Mouse (Mus musculus): ENCODE measurements around the gene Ovol1. TPM values are rescaled to one million over a fixed set of nuclear protein-coding genes. Genes with fewer than 3 reads are reported as not detected.

Gene Ovol1
- total RNA-seq (2021) = not detected
- long read RNA-seq, experiment 1 = 0 reads
- long read RNA-seq, experiment 2 = 0 reads

DNA sequence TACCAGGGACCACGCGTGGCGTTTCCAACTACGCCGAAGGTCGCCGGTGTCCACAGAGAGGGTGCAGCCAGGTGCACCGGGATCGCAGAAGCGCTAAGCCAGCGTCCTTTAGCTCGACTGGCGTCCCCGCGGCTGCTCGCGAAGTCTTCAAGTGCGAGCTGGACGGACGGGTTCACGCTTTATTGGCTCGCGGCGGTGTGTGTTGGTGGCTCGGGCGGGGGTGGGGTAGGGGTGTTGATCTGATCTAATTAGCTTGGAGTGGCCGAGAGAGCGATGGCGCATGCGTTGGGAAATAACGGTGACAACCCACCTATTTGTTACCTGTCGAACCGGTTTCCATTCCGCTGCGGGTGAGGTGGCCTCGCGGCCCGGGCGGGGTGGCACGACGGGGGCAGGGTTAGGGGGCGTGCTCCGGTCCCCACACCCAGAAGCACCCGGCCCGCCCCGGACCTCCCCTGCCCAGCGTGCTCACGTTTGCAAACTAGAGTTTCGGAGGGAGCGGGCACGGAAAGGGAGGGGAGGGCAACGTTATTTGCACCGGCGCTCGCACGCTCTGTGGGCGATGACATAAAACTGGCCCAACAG, at the start of gene Ovol1:
Ovol1 (minus strand) TSS at position 190 of the 585 bp plus-strand sequence.
- DNase-seq = peak in 1 of 2 experiments; percentile 11

DNA sequence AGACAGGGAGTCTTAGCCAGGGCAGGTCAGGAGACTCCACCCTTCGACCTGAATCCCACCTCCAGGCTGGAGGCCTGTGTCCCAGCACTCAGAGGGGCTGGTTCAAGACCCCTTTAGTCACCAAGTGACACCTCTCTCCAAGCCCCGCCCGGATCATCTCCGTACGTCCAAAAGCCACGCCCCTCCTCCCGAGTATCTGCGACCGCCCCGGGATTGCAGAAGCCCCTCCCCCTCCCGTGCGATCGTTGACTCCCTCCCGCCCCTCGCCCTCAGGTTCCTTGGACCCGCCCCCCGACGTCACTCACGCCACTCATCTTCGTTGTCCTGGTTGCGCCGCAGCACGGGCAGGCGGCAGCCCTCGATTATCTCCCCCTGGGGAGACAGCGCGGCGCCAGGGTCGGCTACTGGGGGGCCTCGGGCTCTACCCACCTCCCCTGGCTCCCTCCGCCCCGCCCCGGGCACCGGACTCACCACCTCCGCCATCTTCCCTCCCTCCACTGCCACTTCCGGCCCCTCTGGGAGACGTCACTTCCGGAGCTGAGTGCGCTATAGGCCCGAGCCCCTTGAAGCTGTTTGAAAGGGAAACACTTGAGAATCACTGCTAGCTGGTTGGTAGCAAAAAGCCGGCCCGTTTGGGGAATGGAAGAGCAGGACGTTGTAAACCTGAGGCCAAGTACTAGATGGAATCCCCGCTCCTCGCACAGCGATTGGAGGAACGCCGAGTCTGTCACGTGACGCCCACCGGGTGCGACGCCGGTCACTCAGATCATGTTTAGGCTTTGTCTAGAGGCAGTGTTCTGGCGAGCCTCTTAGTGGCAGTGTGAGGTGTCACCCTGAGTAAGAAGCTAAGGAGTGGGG, 49.3 kb upstream of the Ovol1 start, which contains the start of gene Kat5:
Kat5 (minus strand) TSS at position 691 of the 858 bp plus-strand sequence.
- DNase-seq = peak; percentile 91 to 96

DNA sequence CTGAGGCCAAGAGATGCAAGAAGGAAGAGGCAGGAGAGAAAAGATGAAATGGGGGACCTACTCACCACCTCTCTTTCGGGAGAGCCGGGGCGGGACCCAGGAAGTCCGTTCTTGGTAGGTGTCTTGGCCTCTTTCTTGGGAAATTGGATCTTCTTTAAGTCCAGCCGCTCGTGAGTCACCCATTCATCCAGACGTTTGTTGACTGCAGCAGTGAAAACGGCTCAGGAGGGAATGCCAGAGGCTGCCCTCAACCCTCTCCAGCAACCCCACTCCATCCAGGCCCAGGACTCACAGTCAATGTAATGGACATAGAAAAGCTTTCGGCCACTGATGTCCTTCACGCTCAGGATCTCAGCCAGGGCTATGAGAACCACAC, 48.7 kb upstream of the Ovol1 start:
- DNase-seq = no peak

DNA sequence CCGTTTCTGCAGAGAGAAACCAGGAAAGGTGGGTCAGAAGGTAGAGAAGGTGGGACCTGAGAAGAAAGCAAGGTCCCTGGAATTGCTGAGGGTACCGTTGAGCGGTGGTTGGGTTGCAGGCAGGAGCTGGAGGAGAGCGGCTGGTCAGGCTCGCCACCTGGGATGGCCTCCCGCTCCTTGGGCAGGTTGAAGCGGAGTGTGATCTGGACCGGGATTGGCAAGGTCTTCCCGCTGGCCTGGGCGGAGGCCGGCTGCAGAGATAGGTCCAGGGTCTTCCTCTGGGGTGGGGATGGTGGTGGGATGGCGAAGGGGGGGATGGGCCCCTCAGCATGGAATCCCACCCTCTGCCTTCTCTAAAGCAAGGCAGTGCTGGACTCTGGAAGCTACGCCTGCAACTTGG, 48.3 kb upstream of the Ovol1 start:
- DNase-seq = no peak

DNA sequence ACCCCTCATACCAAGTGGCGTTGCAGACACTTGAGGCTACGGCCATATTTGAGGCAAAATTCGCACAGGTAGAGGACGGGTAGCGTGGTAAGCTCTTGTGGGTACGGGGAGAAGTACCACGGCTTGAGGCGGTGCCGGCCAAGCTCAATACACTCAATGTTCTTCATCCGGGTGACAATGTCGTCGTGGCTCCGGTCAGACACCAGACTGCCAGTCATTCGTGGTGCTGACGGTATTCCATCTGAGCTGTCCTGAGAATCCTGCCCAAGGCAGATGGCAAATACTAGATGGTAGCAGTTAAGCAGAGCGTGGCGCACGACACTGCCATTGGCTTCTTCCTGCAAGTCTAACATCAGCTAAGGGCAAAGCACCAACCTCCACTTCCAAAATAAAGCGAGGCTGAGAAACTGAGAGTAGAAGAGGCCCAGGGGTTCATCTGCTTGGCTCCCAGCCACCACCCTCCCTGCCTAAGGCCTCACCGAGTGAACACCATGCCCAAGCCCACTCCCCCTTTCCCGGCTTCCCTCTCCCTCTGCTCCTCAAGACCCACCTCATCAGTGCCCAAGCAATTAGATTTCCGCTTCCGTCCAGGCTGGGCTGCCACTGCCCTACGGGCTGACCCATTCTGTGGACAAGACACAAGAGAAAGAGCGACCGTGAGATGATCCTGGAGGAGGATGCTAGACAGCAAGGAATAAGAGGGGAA, 47.4 kb upstream of the Ovol1 start:
- no peak for DNase-seq

DNA sequence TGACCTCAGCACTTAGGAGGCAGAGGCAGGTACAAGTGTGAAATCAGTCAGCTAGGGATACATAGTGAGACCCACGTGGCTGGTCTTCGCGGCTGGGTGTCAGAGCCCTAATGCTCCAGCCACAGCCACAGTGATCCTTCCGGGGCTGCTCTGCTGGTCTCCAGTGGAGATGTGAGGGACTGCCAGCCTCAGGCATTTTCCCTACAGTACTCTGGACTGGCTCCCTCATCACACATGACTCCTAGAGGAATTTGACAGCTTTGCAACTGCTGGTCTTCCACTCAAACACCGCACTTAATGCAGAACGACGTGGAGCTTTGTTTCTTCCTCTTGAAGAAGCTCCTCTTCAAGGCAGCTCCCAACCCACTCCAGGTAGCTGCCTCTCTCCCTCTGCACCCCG, 45.8 kb upstream of the Ovol1 start:
- DNase-seq = no peak

DNA sequence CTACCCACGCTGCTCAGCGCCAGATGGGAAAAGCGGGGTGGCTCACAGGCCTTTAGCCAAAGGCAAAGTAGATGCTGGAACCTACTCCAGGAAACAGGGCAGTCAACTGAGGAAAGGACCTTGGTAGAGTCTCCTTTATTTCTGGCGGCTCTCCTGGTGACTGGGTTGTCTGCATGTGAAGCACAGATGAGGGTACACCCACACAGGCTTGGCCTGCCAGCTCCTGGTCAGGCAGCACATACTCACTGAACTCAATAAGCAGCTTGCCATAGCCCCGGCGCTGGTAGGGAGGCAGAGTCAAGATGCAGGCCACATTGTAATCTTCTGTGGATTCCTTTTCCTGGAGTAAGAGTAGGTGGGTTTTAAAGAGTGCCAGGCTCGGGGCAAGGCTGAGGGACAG, 44.7 kb upstream of the Ovol1 start:
- no peak for DNase-seq

DNA sequence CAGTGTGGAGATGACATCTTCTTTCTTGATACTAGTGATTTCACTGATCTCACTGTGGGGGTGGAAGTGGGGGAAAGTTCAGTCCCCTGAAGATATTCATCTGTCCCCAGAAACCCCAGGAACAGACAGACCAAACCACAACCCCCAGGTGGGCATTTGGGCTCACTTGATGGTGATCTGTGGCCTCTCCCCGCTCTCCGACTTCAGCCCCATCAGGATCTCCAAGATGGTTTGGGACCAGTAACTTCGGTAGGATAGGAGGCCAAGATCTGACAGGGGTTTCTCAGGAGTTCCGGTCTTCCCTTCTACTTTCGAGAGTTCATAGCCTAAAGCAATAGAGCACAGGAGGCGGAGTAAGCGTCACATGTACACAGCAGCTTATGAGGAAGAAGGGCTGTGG, 43.2 kb upstream of the Ovol1 start:
- no peak for DNase-seq

DNA sequence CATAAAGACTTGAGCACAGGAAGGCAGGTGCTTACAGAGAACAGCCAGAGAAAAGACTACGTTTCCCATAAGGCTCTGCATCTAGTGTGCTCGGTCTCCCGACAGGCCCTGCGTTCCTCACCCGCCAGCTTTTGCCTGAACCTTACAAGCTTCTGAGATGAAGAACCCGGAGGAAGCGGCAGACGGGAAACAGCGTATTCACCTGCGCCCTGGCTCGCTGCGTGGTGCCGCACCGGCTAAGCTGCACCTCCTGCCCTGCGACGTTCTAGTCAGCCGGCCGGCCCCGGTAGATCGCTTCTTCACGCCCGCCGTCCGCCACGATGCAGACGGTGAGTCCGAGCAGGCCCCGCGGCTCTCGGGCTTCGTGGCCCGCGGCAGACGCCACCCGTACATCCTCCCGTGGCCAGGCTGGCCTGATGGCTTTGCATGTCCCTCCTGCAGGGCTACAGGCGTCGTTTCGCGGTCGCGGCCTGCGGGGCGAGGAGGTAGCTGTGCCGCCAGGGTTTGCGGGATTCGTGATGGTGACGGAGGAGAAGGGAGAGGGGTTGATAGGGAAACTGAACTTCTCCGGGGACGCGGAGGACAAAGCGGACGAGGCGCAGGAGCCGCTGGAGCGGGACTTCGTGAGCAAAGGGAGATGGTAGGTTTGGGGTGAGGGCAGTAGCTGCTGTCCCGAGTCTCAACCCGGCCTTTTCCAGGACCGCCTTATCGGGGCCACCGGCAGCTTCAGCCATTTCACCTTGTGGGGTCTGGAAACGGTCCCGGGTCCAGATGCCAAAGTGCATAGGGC, 41.5 kb upstream of the Ovol1 start, which contains the start of gene Rnaseh2c:
Rnaseh2c (plus strand) TSS at position 122 of the 790 bp plus-strand sequence.
- DNase-seq = peak; percentile 81 to 83

DNA sequence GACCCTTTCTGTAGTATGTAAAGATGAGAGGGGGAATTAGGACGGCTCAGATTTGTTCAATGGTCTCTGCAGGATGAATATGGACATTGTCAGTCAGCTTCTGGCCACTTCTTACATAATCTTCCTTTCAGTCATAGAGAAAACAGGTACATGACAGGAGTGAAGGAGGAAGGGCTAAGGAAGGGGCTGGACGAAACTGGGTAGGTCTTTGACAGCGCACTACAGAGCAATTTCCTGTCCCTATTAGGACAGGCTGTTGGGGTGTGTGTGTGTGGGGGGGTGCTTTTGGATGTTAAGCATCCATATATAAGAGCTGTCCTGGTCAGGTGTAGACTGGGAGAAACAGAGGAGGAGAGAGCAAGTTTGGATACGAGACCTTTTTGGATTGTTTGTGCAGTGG, 38.8 kb upstream of the Ovol1 start:
- no peak for DNase-seq

DNA sequence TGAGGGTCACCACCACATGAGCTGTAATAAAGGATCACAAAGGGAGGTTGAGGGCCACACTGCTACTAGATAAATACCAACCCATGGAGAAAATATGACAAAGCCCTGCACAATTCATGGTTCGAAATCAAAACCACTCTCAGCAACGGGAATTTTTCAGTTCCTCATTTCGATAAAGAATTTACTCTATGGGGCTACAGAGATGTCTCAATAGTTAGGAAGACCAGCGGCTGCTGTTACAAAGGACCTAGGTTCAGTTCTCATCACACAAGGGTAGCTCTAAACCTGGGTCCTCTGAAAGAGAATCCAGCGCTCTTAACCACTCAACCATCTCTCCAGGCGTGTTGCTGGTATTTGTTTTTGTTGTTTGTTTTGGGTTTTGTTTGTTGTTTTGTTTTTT, 31.4 kb upstream of the Ovol1 start:
- DNase-seq = no peak

DNA sequence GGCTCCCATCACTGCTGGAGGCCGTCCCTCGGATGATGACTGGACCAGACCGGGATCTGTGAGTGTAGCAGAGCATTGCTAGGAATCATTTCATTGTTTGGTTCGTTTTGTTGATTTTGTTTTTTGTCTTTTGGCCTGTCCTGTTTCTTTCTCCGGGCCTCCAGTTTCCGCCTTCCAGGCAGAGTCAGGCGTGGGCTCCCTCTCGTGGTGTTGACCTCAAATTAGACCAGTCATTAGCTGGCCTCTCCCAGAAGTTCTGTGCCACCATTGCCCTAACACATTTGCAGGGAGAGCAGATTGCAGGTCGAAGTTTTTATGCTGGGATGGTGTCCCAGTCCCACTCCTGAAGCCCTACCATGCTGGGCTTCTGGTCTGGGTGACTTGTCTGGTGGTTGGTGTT, 28.7 kb upstream of the Ovol1 start:
- DNase-seq = no peak

DNA sequence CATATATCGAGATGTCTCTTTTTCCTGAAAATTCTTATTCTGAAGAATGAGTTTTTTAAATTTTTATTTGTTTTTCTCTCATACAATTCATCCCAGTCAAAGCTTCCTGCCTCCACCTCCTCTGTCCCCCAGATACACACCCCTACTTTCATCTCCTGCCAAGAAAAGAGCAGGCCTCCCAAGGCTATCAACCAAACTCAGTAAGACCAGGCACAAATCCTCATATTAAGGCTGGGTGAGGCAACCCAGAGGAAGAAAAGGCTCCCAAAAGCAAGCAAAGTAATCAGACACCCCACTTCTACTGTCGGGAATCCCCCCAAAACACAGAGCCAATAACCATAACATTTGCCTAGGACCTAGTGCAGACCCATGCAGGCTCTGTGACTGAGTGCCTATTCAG, 21.5 kb upstream of the Ovol1 start:
- no peak for DNase-seq

DNA sequence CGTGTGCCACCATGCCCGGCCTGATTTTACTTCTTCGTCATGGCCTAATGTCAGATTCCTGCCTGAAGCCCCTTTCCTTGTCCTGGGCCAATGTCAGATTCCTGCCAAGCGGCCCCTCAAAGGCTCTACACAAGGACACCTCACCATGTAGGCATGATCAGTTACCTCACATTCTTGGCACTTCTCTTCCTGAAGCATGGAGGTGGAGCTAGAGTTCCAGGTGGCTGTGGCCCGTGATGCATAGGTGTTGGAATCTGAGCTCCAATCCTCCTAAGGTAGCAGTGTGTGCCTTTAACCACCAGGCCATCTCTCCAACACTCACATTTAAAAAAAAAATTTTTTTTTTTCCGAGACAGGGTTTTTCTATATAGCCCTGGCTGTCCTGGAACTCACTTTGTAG, 20.3 kb upstream of the Ovol1 start:
- no peak for DNase-seq

DNA sequence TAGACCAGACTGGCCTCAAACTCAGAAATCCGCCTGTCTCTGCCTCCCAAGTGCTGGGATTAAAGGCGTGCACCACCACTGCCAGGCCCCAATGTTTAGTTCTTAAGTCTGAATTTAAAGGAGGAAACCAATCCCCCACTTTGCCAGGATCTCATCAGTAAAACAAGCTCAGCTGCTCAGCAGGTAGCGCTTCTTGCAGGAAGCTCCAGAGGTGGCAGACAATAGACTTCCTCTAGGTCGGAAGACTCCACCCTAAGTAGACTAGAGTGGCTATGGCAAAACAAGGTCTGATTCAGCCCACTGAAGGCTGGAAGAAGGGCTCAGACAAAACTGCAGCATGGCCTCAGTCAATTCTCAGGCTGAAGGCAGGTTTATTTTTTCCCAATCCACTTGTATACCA, 19.5 kb upstream of the Ovol1 start:
- no peak for DNase-seq

DNA sequence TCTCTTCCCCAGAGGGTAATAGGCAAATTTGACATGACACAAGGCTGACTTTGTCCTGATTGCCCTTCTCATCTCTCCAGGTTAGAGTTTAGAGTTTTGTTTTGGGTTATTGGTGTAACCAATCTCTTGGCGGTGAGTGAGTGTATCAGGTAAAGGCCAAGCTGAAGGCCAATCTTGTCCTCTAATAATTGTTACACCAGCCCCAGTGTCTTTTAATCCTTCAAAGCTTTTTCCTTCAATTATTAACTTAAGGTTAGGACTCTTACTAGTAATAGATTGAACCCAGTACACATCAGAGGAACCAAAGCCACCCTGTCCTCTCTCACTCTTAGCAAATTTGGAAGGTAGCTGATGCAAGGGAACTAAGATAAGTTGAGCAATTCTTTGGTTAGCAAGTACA, 14.9 kb upstream of the Ovol1 start:
- DNase-seq = no peak

DNA sequence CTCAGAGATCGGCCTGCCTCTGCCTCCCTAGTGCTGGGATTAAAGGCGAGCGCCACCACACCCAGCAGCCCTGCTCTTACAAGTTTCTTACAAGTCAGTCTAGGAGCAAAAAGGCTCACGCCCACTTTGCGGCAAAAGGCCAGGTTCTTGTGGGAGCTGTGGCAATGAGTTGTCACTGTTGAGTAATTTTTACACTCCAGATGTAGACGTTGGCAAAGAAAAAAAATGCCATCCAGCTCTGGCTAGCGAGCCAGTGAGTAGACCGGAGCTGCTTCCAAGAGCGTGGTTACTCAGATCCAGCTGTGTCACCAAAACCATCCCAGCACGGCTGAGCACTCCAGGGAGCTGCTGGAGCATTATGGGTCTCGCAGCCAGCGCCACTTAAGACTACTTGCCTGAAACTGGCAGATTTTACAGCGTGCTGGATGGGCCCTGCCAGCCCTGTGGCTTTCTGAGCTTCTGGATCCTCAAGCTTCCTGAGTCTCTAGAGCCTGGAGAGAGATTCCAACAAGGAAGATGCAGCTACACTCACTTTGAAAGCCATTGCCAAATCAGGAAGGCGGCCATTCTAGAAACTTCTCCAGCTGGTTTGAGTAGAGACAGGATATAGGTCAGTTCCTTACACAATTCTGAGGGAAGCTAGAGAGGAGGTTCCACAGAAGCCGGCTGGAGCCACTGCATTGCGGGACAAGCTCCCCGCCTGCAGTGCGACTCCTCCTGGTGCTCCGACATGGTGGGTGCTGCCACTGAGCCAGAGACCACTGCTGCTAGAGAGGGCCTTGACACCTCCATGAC, 12.1 kb upstream of the Ovol1 start:
- peak; percentile 70 to 83 for DNase-seq

DNA sequence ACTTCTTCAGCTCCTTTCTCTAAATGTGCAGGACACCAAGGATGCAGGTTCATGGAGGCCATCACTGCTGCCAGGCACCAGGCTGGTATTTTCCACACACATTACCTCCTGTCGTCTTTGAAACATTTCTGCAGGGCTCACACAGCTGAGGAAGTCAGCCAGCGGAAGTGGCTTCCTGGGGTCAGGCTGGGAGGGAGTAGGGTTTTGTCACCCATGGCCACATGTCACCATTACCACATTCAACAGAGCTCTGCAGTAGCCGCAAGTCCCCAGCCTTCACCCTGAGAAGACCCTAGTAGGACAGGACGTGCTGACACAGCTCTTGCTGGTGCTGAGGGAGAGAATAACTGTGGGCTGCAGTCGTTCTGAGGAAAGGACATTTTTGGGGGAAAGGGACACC, 11.4 kb upstream of the Ovol1 start:
- DNase-seq = peak; percentile 56 to 60

DNA sequence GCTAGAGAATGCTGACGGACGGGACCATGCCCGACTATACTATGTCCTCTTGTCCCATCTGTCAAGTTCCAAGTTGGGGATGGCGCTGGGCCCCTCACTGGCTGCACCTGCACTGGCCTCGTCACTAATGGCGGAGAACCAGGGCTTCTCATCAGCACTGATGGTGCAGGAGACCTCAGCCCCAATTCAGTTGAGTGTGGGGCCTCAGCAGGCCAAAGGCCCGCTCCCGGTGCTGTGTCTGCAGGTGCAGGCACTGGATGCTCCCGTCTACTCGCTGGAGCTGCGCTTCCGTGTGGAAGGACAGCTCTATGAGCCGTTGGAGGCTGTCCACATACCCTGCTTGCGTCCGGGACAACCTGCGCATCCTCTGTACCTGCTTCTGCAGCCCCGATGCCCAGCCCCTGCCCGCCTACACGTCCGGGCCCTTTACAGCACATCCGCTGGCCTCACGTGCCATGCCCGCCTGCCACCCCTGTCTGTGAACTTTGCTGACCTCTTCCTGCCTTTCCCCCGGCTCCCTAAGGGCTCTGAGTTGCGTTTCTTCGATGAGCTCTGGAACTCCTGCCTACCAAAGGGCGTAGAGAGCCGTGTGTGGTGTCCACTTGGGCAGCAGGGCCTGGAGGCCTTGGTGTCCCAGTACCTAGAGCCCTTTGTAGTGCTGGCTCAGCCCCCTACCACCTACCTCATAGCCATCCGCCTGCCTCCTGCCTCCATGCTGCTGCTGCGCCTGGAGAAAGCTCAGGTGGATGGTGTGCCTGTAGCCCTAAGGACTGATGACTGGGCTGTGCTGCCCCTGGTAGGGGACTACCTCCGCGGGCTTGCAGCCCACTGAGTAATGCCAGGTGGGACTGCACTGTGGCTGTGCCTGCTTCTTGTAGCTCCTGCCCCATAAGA, 10.2 kb upstream of the Ovol1 start:
- DNase-seq = no peak

DNA sequence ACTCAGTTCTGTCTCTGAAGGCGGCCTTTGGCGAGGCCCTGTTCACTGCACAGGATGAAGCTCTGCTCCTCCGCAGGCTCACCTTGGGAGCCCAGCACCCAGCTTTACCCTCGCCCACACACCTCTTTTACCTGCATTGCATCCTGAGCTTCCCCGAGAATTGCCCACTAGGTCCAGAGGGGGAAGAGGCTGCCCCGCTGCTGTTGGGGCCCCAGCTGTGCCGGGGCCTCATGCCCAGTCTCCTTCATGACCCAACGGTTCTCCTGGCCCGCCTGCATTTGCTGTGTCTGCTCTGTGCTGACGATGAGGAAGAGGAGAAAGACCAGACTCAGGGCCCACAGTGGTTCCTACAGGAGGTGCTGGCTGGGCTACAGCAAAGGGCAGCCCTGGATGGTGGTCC, 9.1 kb upstream of the Ovol1 start:
- no peak for DNase-seq
